Mouse (Mus musculus): ENCODE results near the gene Gal3st2.
"Not testable (repeated sequence)": the region's sequence is repeated elsewhere in the genome, so short reads cannot be mapped to it uniquely, and the experiment has no call there.

The Gal3st2 gene

GRCm38 (mm10) chr1:93861048-93861447, at the start of gene Gal3st2:
Gene Gal3st2, plus strand, starts transcription at chr1:93861306.
- DNase-seq, result peak; percentile 37

DNA sequence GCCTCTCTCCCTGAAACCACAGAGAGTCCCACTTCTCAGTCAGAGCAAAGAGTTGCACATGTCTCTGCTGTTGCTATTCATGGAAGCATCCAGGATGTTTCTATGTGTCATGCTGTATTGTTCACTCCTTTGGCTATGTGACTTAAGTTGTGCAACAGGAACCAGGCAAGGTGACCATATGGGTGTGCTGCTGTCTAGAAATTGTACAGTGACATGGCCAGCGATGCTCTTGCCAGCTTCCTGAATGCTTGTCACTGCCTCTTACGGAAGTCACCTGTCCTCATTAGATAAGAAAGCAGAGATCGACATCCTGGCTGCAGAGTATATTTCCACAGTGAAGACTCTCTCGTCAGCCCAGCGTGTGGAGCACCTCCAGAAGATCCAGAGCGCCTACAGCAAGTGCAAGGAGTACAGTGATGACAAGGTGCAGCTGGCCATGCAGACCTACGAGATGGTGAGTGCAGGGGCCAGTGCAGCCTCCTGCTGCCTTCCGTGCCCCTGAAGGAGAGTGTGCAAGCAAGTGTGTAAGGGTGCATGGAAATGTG, 49.5 kb upstream of the Gal3st2 start:
- DNase-seq, result no peak

- no peak for DNase-seq
Measured at GRCm38 (mm10) chr1:93817823-93818532, 43.1 kb upstream of the Gal3st2 start.

- no peak for DNase-seq
Measured at GRCm38 (mm10) chr1:93818722-93819121, 42.4 kb upstream of the Gal3st2 start.

DNA sequence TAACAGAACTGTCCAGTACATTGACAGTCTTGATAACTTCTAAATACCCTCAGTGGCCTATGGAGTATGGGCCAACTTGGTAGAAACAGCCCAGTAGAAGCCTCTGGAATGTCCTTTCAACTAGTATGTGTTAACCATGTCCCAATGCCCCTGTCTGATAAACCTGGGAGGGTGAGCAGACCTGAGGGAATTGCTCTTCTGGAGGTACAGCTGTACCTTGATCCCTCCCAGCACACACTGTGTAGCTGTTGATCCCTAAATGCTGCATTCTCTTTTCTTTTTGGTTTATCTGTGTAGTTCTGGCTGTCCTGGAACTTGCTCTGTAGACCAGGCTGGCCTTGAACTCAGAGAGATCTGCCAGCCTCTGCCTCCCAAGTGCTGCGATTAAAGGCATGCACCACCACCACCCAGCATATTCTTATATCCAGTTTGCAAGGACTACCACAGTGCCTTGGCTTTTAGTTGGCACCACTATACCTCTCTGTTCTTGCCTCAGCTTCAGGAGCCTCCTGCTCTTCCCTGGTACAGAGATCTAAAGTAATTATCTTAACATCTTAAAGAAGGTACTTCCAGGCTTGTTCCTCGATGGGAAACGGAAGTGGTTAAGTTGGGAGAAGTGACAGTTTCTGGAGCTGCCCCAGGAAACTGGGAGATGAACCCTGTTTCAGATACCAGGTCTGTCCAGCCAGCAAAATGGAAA, 37.2 kb upstream of the Gal3st2 start:
- no peak for DNase-seq

- DNase-seq, result no peak
Measured at GRCm38 (mm10) chr1:93824609-93825008, 36.5 kb upstream of the Gal3st2 start, which contains the start of gene D2hgdh. Gene D2hgdh, plus strand, starts transcription at chr1:93824909.

DNA sequence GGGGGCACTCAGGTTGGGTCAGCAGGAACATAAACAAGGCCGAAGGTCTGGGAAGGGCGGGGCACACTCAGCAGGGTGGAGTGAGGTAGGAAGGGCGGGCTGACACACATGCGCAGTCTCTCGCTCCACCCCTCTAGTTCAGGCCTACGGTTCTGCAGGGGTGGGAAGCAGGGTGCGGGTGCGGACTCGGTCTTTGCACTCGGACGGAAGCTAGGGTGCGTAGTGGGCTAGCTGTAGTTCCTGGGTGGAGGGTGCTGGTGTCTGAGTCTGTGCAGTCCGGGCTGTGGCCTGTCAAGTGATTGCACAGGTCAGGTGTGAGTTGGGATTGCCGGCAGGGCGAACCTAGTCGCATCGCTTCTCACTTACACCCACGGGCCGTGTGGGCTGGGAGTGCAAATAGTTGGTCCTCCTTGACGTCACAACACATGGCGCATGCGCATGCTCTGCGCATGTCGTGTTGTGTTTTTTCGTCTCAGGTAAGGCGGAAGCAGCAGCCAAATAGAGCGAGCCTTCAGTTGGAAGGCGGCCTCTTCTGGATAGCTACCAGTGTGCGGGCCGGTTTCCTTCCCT, 35.9 kb upstream of the Gal3st2 start:
- DNase-seq, result peak; percentile 97

GRCm38 (mm10) chr1:93825771-93826539, 35.2 kb upstream of the Gal3st2 start:
- DNase-seq, result no peak

GRCm38 (mm10) chr1:93826540-93826835, 34.6 kb upstream of the Gal3st2 start:
- no peak for DNase-seq

DNA sequence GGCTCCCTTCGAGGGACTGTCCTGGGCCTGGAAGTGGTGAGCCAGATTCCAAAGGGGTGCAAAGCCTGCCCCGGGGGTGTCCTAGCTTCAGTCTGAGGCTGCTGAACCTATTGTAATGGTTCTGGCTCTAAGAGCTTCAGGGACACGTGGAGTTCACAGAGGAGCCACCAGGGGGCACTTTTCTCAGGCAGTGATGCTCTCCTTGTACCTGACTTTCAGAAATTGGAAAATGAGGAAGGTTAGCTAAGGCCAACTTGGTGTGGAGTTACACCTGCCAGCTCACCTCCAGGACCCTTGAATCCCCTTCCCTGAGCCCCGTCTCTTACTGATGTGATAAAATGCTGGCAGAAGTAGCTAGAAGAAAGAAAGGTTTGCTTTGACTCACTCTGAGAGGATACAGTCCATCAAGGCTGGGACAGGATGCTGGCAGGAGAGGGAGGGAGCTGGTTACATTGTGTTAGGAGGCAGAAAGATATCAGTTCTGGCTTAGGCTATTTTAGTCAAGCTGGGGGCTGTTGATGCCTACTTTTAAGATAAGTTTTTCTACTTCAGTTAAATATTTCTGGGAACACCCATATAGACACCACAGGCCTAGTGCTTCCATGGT, 28.2 kb upstream of the Gal3st2 start:
- not testable (repeated sequence) for DNase-seq

GRCm38 (mm10) chr1:93834671-93835150, 26.4 kb upstream of the Gal3st2 start:
- DNase-seq, result no peak

GRCm38 (mm10) chr1:93835211-93835610, 25.9 kb upstream of the Gal3st2 start:
- no peak for DNase-seq

DNA sequence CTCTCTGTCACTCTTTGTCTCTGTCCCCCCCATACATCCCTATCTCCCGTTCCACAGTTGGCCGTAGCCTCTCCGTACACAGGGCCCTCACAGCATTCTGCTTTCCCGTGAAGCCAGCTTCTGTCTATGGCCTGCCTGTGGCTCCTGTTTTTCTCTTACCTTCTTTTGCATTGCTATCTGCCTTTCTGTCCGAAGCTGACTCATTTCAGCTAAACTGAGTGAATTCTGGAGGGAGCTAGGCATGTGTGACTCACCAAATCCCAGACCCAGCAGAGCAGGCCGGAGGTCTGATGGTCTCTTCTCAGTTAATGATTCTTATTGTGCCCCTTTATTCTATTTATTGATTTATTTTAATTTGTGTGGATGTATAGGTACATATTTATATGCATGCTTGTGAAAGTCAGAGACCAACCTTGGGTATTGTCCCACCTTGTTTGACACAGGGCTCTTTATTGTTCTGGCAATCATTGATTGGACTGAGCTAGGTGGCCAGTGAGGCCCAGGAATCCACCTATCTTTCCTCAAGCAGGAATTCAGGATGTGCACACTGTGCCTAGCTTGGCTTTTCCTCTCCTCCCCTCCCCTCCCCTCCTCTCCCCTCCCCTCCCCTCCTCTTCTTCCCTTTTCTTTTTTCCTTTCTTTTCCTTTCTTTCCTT, 25.1 kb upstream of the Gal3st2 start:
- no peak for DNase-seq

GRCm38 (mm10) chr1:93836532-93836913, 24.6 kb upstream of the Gal3st2 start:
- DNase-seq, result no peak

GRCm38 (mm10) chr1:93837335-93837734, 23.8 kb upstream of the Gal3st2 start:
- DNase-seq, result no peak

GRCm38 (mm10) chr1:93838569-93838968, 22.5 kb upstream of the Gal3st2 start:
- not testable (repeated sequence) for DNase-seq

DNA sequence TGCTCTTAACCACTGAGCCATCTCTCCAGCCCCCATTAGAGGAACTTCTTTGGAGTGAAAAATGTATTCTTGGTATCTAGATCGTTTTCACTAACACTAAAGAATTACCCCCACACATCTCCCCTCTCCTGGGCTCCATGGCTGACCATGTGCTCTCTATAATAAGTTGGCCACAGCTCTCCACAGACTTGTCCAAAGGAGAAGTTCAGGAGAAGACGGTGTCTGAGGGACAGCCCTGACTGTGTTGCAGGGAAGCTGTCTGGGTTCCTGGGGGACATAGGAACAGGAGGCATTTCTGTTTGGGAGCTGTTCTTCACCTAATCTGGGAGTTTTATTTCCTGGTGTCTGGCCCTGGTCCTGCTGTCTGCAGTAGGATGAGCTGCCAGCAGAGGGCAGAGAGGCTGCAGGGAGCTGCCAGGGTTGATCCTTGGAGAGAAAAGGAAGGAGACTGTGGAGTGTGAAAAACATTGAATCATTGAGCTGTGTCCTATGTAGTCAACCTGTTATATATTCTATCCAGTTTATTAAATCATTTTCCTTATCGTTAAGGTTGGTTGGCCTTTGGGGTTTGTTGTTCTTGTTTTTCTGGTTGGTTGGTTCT, 15.2 kb upstream of the Gal3st2 start:
- not testable (repeated sequence) for DNase-seq

DNA sequence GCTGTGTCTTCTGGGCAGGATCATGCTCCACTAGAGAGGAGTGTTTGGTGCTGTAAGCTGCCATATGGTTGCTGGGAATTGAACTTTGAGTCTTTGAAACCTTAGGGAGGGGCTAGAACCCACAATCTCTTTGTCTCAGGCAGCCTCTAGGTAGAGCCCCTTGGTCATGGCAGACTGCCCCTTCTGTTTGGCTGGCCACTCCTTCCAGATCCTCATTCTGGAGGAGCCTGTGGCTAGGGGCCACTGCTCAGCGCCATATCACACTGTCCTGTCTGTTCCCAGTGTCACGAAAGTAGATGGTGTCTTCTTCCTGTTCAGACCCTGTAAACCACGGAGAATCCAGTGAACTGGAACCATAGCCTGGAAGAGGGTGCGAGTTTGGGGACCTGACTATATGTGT, 5.3 kb upstream of the Gal3st2 start:
- DNase-seq, result not testable (repeated sequence)

- no peak for DNase-seq
Measured at GRCm38 (mm10) chr1:93857370-93857769, 3.7 kb upstream of the Gal3st2 start.

- no peak for DNase-seq
Measured at GRCm38 (mm10) chr1:93857991-93858390, 3.1 kb upstream of the Gal3st2 start.

GRCm38 (mm10) chr1:93859619-93860018, 1.5 kb upstream of the Gal3st2 start:
- no peak for DNase-seq

All from lung, postnatal 10 days (tissue).